Mouse (Mus musculus) small intestine, adult 2 months (tissue): Measurements from ENCODE around the gene Mmp24.

Experiments
- CTCF ChIP-seq: fragments of 200-500 bp; IDR thresholded peaks from 2 replicates; pipeline ENCODE4 v1.5.1; 2012; ENCODE audit warnings: low read depth, mild to moderate bottlenecking, control low read depth, inconsistent platforms, low read length, moderate library complexity, mixed read lengths; ENCODE audit not compliant: insufficient replicate concordance, insufficient read length; ENCODE audit errors: extremely low read depth
- POLR2A ChIP-seq: fragments of 200-500 bp; IDR thresholded peaks from 2 replicates; pipeline ENCODE4 v1.6.1; 2012; ENCODE audit warnings: low read depth, mild to moderate bottlenecking, control low read depth, inconsistent platforms, low read length, moderate library complexity

- no peak for TF ChIP-seq CTCF
- peak; percentile 80; the same call in 1 of the 2 replicates for TF ChIP-seq POLR2A
Observed at GRCm38 (mm10) chr2:155818596-155819391, 43.7 kb downstream of the Mmp24 start.
